Mouse (Mus musculus) ZHBTc4 (cell line): ENCODE data around the gene Tpi1.
A peak's percentile ranks its signal among the peaks of the same experiment; 100 is the strongest.
"Not testable (repeated sequence)": the region's sequence is repeated elsewhere in the genome, so short reads cannot be mapped to it uniquely, and the experiment has no call there.

Experiments
- DNase-seq: peaks from one replicate; pipeline ENCODE4 v3.0.0-alpha.2; 2011; ENCODE audit warnings: low read depth, low spot score

Tpi1 gene

DNA sequence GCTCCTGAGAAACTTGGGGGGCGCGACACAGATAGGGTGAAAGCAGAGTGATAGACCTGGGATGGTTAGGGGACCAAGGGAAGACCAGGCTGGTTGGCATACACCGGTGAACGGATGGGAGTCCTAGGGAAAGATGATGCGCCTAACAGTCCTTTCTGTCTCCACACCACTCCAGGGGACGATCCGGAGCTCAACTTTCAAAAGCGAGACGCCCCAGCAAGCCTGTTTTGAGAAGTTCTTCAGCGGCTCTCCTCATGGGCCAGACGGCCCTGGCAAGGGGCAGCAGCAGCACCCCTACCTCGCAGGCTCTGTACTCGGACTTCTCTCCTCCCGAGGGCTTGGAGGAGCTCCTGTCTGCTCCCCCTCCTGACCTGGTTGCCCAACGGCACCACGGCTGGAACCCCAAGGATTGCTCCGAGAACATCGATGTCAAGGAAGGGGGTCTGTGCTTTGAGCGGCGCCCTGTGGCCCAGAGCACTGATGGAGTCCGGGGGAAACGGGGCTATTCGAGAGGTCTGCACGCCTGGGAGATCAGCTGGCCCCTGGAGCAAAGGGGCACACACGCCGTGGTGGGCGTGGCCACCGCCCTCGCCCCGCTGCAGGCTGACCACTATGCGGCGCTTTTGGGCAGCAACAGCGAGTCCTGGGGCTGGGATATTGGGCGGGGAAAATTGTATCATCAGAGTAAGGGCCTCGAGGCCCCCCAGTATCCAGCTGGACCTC, 4.9 kb downstream of the Tpi1 start:
- peak; percentile 48 for DNase-seq

DNA sequence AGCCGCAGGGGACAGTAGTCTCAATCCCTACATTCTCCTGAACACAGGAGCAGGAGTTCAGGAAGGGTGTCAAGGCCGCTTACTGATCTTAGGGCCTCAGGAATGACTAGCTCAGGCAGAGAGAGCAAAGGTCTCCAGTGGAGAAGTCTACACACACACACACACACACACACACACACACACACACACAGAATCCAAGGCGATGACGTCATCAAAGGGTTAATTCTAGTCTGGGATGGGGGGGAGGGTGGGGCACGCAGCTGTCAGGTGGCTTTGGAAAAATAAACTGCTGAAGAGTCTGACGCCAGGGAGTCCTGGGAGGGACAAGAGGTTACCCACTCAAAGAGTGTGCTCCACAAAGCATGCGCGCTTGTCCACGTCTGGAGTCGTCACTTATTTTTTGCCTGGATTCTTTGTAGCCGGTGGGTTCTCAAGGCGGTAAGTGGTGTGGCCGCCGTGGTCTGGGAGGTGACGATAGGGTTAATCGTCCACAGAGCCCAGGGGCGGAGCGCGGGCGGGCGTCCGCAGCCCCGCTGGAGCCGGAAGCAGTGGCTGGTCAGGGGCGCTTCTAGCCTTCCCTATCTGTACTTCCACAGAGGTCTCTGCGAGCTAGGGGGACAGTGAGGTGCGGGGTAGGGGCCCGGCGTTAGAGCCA, 5.6 kb downstream of the Tpi1 start, which contains the start of gene Spsb2:
Gene Spsb2, plus strand, starts transcription at position 304 of the 655 bp plus-strand sequence.
- DNase-seq, result peak; percentile 69

DNA sequence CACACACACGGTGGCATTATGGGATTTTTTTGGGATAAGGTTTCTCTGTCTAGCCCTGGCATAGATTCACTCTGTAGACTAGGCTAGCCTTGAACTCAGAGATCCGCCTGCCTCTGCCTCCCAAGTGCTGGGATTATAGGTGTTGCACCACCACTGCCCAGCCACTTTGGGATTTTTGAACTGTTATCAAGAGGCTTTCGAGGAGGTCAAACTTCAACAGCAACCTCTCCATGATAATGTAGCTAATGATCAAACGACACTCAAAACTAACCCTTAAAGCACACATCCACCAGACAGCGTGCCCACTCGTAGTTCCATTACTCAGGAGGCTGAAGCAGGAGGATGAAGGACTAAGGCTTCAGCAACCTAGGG, 6.1 kb downstream of the Tpi1 start:
- no peak for DNase-seq

DNA sequence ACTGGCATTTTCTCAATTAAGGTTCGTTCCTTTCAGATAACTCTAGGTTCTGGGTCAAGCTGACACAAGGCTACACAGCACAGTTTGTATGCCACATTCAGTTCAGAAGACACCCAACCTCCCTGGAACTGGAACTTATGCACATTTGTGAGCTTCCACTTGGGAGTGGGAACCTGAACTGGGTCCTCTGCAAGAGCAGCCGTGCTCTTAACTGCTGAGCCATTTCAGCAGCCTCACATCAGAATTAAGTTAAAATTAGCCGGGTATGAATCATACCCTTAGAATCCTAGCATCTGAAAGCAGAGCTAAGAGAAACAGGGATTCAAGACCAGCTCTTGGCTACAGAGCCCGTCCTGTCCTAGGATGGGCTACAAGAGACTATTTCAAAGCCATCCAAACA, 6.7 kb downstream of the Tpi1 start:
- DNase-seq, result no peak

DNA sequence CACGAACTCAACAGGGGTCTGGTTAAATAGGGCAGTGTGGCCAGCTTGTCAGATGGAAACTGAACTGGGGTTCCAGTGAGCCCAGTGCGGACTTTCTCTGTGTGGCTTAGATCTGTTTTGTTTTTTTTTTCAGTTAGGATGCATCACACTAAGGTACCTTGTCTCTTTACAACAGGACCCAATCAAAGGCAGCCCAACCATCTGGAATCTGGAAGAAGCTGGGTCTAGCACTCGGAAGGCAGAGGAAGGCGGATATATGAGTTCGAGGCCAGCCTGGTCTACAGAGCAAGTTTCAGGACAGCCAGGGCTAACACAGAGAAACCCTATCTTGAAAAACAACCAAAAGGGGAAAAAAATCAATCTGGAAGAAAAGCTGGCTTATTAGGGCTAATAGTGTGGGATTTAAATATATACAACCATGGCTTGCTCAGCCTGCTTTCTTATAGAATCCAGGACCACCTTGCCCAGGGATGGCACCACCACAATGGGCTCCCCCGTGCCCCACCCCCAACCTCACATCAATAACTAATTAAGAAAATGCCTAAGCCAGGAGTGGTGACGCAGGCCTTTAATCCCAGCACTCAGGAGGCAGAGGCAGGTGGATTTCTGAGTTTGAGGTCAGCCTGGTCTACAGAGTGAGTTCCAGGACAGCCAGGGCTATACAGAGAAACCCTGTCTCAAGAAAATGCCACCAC, 7.5 kb downstream of the Tpi1 start:
- DNase-seq, result no peak

DNA sequence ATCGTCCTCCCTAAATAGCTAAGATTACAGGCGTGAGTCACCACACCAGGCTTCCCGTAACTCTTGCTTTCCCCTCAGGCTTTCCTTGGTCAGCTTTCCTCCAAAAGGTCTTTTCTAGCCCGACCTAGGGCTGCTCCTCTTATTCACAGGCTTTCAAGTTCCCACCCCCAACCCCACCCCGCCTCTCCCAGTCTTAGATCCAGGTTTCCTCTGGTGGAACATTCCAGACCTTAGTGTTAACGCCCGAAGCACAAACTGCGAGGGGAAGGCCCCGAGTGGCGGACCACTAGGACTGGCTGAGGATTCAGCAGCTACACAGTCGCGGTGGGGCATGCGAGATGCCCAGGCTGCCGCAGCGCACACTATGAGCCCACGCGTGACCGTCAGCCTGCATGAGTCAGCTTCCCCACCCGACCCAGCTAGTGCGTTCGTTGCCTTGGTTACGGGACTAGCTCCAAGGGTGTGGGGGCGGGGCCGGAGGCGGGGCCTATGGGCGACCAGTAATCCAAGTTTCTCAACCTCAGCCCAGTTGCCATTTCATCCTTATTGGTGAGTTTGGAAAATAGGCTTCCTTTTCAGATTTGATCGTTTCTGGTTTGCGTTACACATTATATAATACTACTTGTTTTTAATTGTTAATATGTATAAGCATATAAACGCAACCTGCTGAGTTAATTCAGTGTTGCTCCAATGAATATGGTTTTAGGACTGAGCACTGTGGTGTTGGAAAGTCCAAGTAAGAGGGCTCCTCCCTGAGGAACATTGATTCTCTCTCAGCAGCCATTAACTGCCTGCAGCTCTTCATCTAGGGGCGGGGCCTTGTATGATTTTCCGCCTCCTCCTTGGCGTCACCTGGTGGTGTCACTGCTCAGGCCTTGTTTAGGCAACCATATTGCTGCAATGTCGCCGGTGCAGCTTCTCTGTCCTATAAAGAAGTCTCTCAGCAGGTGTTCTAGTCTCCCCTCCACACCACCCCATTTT, 8.5 kb downstream of the Tpi1 start:
- DNase-seq, result peak; percentile 98

DNA sequence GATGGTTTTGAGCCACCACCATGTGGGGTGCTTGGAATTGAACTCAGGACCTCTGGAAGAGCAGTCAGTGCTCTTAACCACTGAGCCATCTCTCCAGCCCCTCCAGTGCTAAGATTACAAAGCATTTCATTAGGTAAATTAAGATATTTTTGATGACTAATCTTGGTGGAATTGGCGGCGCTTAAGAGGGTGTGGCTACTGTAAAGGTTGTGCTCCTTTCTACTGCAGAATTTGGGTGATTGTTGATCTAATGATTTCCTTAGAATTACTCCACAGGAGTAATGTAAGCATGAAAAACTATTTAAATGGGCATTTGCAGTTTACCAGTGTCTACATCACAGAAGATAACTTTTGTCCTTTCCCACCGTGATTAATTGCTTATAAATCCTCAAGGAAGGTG, 9.8 kb downstream of the Tpi1 start:
- peak; percentile 56 for DNase-seq

DNA sequence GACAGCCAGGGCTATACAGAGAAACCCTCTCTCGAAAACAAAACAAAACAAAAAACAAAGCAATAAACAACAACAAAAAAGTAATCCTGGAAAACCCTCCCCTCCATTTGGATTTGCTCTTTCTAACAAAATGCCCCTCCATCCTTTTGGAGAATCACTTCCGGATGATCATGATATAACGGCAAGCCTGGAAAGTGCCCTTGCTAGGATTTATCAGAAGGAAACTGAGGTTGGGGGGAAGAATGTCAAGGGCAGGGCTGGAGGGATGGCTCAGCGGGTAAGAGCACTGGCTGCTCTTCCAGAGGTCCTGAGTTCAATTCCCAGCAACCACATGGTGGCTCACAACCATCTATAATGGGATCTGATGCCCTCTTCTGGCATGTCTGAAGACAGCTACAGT, 10.4 kb downstream of the Tpi1 start:
- not testable (repeated sequence) for DNase-seq

DNA sequence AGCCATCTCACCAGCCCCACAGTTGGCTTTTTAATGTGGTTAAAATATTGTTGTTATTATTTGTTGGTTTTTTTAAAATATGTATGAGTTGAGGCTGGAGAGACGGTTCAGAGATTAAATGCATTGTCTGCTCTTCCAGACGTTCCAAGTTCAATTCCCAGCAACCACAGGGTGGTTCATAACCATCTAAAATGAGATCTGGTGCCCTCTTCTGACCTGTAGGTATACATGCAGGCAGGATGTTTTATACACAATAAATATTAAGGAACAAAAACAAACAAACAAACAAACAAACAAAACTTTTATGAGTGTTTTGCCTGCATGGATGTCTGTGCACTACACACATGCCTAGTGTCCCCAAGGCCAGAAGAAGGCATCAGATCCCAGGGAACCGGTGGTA, 11.0 kb downstream of the Tpi1 start:
- peak; percentile 56 for DNase-seq

DNA sequence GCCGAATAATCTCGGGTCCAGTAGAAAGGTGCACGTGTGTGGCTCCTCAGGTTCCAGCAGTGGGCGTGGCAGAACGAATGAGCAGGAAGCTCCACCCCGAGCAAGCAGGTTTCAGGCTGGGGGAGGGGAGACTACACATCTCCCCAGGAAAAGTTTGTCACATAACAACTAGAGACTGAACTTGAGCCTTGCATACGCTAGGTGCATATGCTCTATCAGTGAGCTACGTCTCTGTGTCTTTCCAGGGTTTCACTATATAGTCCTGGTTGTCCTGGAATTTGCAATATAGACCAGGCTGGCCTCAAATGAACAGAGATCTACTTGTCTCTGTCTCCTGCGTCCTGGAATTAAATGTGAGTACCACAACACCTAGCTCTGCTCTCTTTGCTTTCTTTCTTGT, 11.7 kb downstream of the Tpi1 start:
- DNase-seq, result peak; percentile 71

DNA sequence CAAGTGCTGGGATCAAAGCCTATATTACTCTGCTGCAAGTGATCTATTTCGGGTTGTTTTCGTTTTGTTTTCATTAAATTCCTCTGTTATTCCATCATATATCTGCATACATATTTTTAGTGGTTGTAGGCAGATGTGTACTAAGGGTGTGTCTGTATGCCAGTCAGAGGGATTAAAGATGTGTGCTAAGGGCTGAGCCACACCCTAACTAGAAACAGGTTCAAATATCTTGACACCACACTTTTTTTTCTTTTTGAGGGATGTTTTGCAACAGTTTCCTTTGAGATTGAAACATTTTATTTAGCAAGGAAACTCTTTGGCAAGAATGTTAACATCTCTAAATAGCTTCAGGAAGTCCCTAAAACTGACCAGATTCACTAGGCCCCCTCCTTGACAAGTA, 17.9 kb downstream of the Tpi1 start:
- no peak for DNase-seq

DNA sequence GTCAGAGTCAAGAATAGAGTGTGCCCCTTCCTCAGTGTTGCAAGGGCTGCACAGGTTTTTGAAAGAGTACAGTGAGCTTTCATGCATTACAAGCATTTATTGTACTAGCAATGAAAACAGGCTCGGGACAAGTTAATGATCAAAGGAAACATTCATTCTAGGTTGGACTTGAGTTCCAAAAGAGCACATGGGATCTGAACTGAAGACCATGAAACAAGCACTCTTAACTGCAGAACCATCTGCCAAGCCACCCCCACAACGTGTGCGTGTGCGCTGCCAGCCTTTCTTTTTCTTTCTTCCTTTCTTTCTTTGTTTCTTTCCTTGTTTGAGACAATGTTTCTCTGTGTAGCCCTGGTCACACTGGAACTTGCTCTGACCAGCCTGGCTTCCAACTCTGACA, 18.3 kb downstream of the Tpi1 start:
- peak; percentile 18 for DNase-seq

DNA sequence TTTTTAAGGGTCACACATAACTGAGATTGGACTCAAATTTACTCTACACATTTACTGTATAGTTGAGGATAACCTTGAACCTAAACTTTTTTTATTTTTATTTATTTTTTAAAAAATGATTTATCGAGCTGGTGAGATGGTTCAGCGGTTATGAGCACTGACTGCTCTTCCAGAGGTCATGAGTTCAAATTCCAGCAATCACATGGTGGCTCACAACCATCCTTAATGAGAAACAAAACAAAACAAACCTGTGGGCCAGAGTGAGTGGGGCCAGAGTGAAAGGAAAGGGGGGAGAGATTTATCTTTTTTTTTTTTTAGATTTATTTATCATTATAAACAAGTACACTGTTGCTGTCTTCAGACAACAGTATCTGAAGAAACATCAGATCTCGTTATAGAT, 22.2 kb downstream of the Tpi1 start:
- no peak for DNase-seq

DNA sequence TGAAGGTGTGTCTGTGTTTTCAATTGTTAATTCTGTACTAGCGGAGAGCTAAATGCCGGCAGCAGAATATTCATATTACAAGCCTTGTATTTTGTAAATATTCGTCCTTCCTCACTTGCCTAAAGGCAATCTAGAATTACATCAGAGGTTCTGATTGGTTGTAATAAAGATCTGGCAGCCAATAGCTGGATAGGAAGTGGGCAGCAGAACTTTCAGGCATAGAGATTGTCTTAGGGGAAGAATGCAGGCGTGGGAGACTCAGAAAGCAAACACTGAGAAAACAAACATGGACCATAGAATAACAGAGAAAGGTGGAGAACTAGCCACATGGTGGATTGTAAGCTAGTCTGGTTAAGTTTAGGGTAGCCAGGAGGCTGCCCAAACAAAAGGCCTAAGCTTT, 24.0 kb downstream of the Tpi1 start:
- no peak for DNase-seq

DNA sequence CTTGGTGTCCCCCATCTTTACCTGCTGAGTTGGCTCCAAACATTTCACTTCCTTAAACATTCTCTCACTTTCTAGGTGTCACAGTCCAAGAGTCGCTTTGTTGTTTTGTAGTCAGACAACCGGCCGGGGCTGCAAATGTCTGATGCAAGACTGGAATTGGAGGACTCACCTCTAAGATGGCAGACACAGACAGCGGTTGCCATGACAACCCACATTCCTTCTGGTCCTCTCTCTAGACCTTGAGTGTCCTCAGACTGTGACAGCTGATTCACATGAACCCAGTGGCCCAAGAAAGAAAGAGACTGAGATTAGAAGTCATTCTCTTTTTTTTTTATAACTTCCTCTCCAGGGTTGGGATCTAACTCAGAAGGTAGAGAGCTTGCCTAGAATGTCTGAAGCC, 24.6 kb downstream of the Tpi1 start:
- DNase-seq, result peak; percentile 83

DNA sequence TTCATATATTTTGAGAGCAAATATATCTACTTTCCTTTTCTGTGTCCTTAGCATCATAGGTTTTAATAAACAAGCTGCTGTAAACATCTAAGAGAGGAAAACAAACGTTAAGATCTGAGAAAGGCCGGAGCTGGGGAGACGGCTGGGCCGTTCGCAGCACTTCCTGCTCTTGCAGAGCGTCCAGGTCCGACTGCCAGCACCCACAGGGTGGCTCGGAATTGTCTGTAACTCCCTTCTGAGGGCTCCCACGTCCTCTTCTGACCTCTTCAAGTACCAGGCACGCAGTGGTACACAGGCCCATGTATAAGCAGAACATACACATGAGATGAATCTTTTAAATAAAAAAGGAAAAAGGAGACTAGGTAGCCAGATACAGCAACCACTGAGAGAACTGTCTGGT, 26.4 kb downstream of the Tpi1 start:
- no peak for DNase-seq

DNA sequence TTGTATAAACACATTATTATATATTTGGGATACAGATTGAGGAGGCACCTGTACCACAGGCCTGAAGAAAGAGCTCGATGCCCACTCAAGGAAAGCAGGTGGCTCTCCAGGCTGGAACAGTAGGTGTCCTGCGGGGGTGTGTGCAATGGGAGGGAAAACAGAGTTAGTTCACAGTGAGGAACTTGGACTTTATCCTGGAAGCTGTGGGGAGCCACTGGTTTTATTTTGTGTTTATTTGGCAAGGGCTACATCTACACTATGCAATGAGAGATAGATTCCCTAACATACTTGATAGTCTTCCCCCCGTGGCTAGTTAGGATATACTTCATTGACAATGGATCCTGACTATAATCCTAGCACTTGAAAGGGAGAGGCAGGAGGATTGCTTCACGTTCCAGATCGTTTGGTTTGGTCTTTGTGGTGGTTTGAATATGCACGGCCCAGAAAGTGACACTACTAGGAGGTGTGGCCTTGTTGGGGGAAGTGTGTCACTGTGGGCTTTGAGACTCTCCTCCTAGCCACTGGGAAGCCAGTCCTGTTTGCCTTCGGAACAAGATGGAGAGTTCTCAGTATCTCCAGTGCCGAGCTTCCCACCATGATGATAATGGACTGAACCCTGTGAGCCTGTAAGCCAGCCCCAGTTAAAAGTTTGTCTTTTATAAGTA, 27.2 kb downstream of the Tpi1 start:
- peak; percentile 49 for DNase-seq

DNA sequence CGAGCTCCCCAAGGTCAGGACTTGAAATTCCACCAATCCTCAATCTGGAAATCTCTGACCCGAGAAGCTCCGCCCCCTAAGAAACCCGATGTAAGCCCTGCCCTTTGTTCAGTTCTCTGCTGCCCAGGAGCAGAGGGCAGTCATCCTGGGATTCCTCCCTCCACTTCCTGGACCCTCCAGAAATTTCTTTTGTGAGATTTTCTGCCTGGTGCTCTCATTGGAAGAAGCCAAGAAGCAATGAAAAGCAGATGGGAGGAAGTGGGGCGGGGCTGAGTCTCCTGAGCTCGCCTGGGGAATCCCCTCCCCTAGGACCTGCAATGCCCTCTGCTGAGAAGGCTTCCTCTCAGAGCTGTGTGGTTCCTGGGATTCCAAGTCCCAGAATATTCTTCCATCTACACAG, 31.7 kb downstream of the Tpi1 start:
- peak; percentile 89 for DNase-seq

DNA sequence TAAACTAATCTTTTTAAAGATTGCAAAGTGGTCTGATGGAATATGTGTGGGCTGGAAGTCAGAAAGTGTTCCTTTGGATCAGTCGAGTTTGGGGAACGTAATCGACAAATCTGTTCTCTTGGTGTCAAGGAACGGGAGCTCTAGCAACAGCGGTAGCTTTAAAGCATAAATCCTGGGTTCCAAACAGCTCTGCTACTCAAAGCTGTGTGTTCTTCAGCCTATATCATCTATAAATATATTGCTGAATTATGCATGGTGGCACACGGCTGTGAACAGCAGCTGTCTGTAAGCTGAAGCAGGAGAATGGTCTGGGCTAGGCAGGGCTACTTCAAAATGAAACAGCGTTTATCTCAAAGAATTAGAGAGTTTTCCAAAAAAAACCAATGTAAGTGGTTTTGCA, 33.2 kb downstream of the Tpi1 start:
- no peak for DNase-seq

DNA sequence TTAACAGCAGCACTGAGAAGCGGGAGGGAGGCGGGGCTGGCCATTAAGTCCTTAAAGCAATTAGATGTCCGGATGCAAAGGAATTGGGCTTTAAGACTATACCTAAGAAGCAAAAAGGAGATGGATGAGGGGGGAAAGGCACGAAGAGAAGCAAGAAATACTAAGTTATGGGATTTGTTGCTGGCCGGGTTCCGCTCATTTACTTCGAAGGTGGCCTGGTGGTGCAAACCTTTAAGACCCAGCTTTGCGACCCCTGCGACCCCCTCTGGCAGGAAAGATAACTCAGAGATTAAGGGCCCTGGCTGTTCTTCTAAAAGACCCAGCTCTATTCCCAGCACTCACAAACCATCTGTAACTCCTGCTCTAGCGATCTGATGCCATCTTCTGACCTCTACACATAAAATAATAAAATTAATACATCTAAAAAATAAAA, 34.1 kb downstream of the Tpi1 start:
- no peak for DNase-seq
